Mouse (Mus musculus) limb, embryonic 12.5 days (tissue): ENCODE results near the gene Ipmk. TPM values are rescaled to one million over a fixed set of nuclear protein-coding genes. Genes with fewer than 3 reads are reported as not detected.

ENCODE experiments used
- ATAC-seq: fragments of 200-750 bp; cut with Nextera tagmentation; 2 replicates; pipeline ENCODE4 v1.8.0; 2017; ENCODE audit warnings: low read depth, moderate TSS enrichment; ENCODE audit not compliant: insufficient number of reproducible peaks, insufficient read depth, low FRiP score, low TSS enrichment
- H3K27ac ChIP-seq: fragments of 300-500 bp; sonication (generic); 2 replicates; pipeline ENCODE4 v1.5.1; 2016; ENCODE audit warnings: mild to moderate bottlenecking, moderate library complexity
- H3K27me3 ChIP-seq: fragments of 300-500 bp; sonication (generic); 2 replicates; pipeline ENCODE4 v1.6.1; 2016; ENCODE audit warnings: mild to moderate bottlenecking, moderate library complexity
- H3K36me3 ChIP-seq: fragments of 300-500 bp; sonication (generic); 2 replicates; pipeline ENCODE4 v1.6.1; 2016; ENCODE audit warnings: mild to moderate bottlenecking, moderate library complexity
- H3K4me1 ChIP-seq: fragments of 300-500 bp; sonication (generic); replicated peaks from 2 replicates; pipeline ENCODE4 v1.6.1; 2016
- H3K4me2 ChIP-seq: fragments of 300-500 bp; sonication (generic); 2 replicates; pipeline ENCODE4 v1.6.1; 2016; ENCODE audit warnings: mild to moderate bottlenecking, moderate library complexity
- H3K4me3 ChIP-seq: fragments of 300-500 bp; sonication (generic); replicated peaks from 2 replicates; pipeline ENCODE4 v1.5.1; 2016; ENCODE audit warnings: mild to moderate bottlenecking
- H3K9ac ChIP-seq: fragments of 300-500 bp; sonication (generic); replicated peaks from 2 replicates; pipeline ENCODE4 v1.6.1; 2016; ENCODE audit warnings: mild to moderate bottlenecking, moderate library complexity
- H3K9me3 ChIP-seq: fragments of 300-500 bp; sonication (generic); 2 replicates; pipeline ENCODE4 v1.6.1; 2016; ENCODE audit warnings: mild to moderate bottlenecking, moderate library complexity
- WGBS: fragments of 180-500 bp; shearing (Covaris S2); methylation state at CpG from one replicate; pipeline ENCODE4 v1.1.7; 2016; 5-methylcytosine and 5-hydroxymethylcytosine counted together
- polyA plus RNA-seq: library from polyadenylated mRNA; unstranded; fragments of >200 nt; fragmentation: Nextera tagmentation; extraction: Ambion mirVana; gene quantifications from 2 replicates; pipeline ENCODE4 v1.2.1, GENCODE M21; 2016

Ipmk gene
- polyA plus RNA-seq, 1 experiment from 2014 or later, result 18.7 TPM

- Histone ChIP-seq H3K27ac (no peak overlapping the region), H3K36me3 (no peaks in the 10 kb centered on the region), H3K27me3 (no peaks in the 10 kb centered on the region), H3K4me1 (no peaks in the 10 kb centered on the region), H3K9ac (no peak overlapping the region), H3K4me2 (no peak overlapping the region), H3K4me3 (no peak overlapping the region), H3K9me3 (0 out of 2 replicates have a peak, but pooled peaks cover 4% of the 10 kb centered on the region)
- no peak for ATAC-seq
- WGBS, result 85% methylated on average over 8 of the region's 8 CpGs
Observed at GRCm38 (mm10) chr10:71399987-71400386, 52.4 kb downstream of the Ipmk start.

- ATAC-seq, result no peak
- no peaks in the 10 kb centered on the region for H3K4me1 ChIP-seq
- no peaks in the 10 kb centered on the region for H3K27me3 ChIP-seq
- no peak overlapping the region for H3K27ac ChIP-seq
- H3K9me3 ChIP-seq, result 0 out of 2 replicates have a peak, but pooled peaks cover 4% of the 10 kb centered on the region
- H3K36me3 ChIP-seq, result no peaks in the 10 kb centered on the region
- H3K4me3 ChIP-seq, result no peak overlapping the region
- WGBS, result 62% methylated on average over 13 of the region's 13 CpGs
- no peak overlapping the region for H3K4me2 ChIP-seq
- no peak overlapping the region for H3K9ac ChIP-seq
Observed at GRCm38 (mm10) chr10:71400818-71401646, 53.5 kb downstream of the Ipmk start.

GRCm38 (mm10) chr10:71403638-71404037 lies 56.1 kb downstream of the Ipmk start:
- no peaks in the 10 kb centered on the region for H3K36me3 ChIP-seq
- H3K9me3 ChIP-seq, result no peaks in the 10 kb centered on the region
- 69% methylated on average over 3 of the region's 3 CpGs for WGBS
- no peak overlapping the region for H3K9ac ChIP-seq
- H3K4me2 ChIP-seq, result no peak overlapping the region
- no peak overlapping the region for H3K4me3 ChIP-seq
- H3K4me1 ChIP-seq, result no peaks in the 10 kb centered on the region
- no peak; the same call in 1 of the 2 replicates for ATAC-seq
- no peak overlapping the region for H3K27ac ChIP-seq
- no peaks in the 10 kb centered on the region for H3K27me3 ChIP-seq

GRCm38 (mm10) chr10:71405523-71406217 lies 58.1 kb downstream of the Ipmk start:
- H3K9ac ChIP-seq, result no peak overlapping the region
- no peak overlapping the region for H3K4me3 ChIP-seq
- no peak overlapping the region for H3K27ac ChIP-seq
- no peaks in the 10 kb centered on the region for H3K4me1 ChIP-seq
- no peaks in the 10 kb centered on the region for H3K27me3 ChIP-seq
- ATAC-seq, result no peak
- 84% methylated on average over 5 of the region's 5 CpGs for WGBS
- H3K36me3 ChIP-seq, result no peaks in the 10 kb centered on the region
- H3K9me3 ChIP-seq, result no peaks in the 10 kb centered on the region
- no peak overlapping the region for H3K4me2 ChIP-seq

GRCm38 (mm10) chr10:71409948-71410347 lies 62.4 kb downstream of the Ipmk start:
- no peaks in the 10 kb centered on the region for H3K9me3 ChIP-seq
- H3K9ac ChIP-seq, result no peak overlapping the region
- no peaks in the 10 kb centered on the region for H3K27me3 ChIP-seq
- H3K4me1 ChIP-seq, result no peaks in the 10 kb centered on the region
- H3K27ac ChIP-seq, result no peak overlapping the region
- no peak overlapping the region for H3K4me2 ChIP-seq
- WGBS, result 67% methylated on average over 5 of the region's 5 CpGs
- no peak for ATAC-seq
- no peak overlapping the region for H3K4me3 ChIP-seq
- H3K36me3 ChIP-seq, result no peaks in the 10 kb centered on the region

GRCm38 (mm10) chr10:71413401-71413800 lies 65.8 kb downstream of the Ipmk start:
- Histone ChIP-seq H3K9ac (no peak overlapping the region), H3K4me3 (no peak overlapping the region), H3K27ac (no peak overlapping the region), H3K4me2 (no peak overlapping the region), H3K27me3 (no peaks in the 10 kb centered on the region; the same call in 1 of the 2 replicates), H3K4me1 (no peaks in the 10 kb centered on the region), H3K9me3 (no peaks in the 10 kb centered on the region), H3K36me3 (no peaks in the 10 kb centered on the region)
- 83% methylated on average over 12 of the region's 12 CpGs for WGBS
- ATAC-seq, result no peak

- no peak for ATAC-seq
- Histone ChIP-seq H3K4me2 (no peak overlapping the region), H3K9me3 (no peaks in the 10 kb centered on the region), H3K4me1 (no peaks in the 10 kb centered on the region), H3K36me3 (no peaks in the 10 kb centered on the region), H3K27me3 (no peaks in the 10 kb centered on the region), H3K4me3 (no peak overlapping the region), H3K27ac (no peak overlapping the region), H3K9ac (no peak overlapping the region)
- WGBS, result 61% methylated on average over 5 of the region's 5 CpGs
Observed at GRCm38 (mm10) chr10:71421531-71421930, 74.0 kb downstream of the Ipmk start.

- Histone ChIP-seq H3K4me2 (no peak overlapping the region), H3K4me1 (no peaks in the 10 kb centered on the region), H3K9me3 (no peaks in the 10 kb centered on the region), H3K27me3 (no peaks in the 10 kb centered on the region), H3K36me3 (no peaks in the 10 kb centered on the region), H3K27ac (no peak overlapping the region), H3K9ac (no peak overlapping the region), H3K4me3 (no peak overlapping the region)
- ATAC-seq, result 0 out of 2 replicates have a peak, but pooled peaks have one; percentile 10
- WGBS, result 44% methylated on average over 14 of the region's 14 CpGs
Observed at GRCm38 (mm10) chr10:71422047-71423037, 74.8 kb downstream of the Ipmk start.

GRCm38 (mm10) chr10:71426740-71427139 lies 79.2 kb downstream of the Ipmk start:
- Histone ChIP-seq H3K36me3 (no peaks in the 10 kb centered on the region), H3K4me3 (no peak overlapping the region), H3K27me3 (no peaks in the 10 kb centered on the region), H3K27ac (no peak overlapping the region), H3K4me2 (no peak overlapping the region), H3K9ac (no peak overlapping the region), H3K9me3 (peaks cover 6% of the 10 kb centered on the region; the same call in 1 of the 2 replicates), H3K4me1 (no peaks in the 10 kb centered on the region)
- 80% methylated on average over 6 of the region's 6 CpGs for WGBS
- ATAC-seq, result no peak

- WGBS, result 76% methylated on average over 10 of the region's 10 CpGs
- Histone ChIP-seq H3K27ac (no peak overlapping the region), H3K9me3 (peaks cover 6% of the 10 kb centered on the region; the same call in 1 of the 2 replicates), H3K9ac (no peak overlapping the region), H3K36me3 (no peaks in the 10 kb centered on the region), H3K4me2 (no peak overlapping the region), H3K4me3 (no peak overlapping the region), H3K27me3 (no peaks in the 10 kb centered on the region), H3K4me1 (no peaks in the 10 kb centered on the region)
- ATAC-seq, result no peak
Observed at GRCm38 (mm10) chr10:71427381-71427780, 79.8 kb downstream of the Ipmk start.
